Mouse (Mus musculus): Measurements from ENCODE around the gene Fars2.
"Not testable (repeated sequence)": the region's sequence is repeated elsewhere in the genome, so short reads cannot be mapped to it uniquely, and the experiment has no call there.

Fars2 gene

GRCm38 (mm10) chr13:36460473-36460872 is 343.3 kb downstream of the Fars2 start:
- no peak for ATAC-seq (ENCODE audit: low TSS enrichment)

GRCm38 (mm10) chr13:36463669-36464068 is 346.5 kb downstream of the Fars2 start:
- ATAC-seq (ENCODE audit: low TSS enrichment) = no peak

GRCm38 (mm10) chr13:36466076-36466475 is 348.9 kb downstream of the Fars2 start:
- not testable (repeated sequence) for ATAC-seq (ENCODE audit: low TSS enrichment)

- ATAC-seq (ENCODE audit: low TSS enrichment) = no peak
Measured at GRCm38 (mm10) chr13:36466515-36466921, 349.3 kb downstream of the Fars2 start.

GRCm38 (mm10) chr13:36467849-36468248 is 350.6 kb downstream of the Fars2 start:
- ATAC-seq (ENCODE audit: low TSS enrichment) = no peak

GRCm38 (mm10) chr13:36468963-36469362 is 351.8 kb downstream of the Fars2 start:
- ATAC-seq (ENCODE audit: low TSS enrichment) = no peak

- no peak for ATAC-seq (ENCODE audit: low TSS enrichment)
Measured at GRCm38 (mm10) chr13:36469412-36470125, 352.4 kb downstream of the Fars2 start.

- no peak for ATAC-seq (ENCODE audit: low TSS enrichment)
Measured at GRCm38 (mm10) chr13:36477648-36478047, 360.4 kb downstream of the Fars2 start.

- ATAC-seq (ENCODE audit: low TSS enrichment) = no peak
Measured at GRCm38 (mm10) chr13:36478243-36478642, 361.0 kb downstream of the Fars2 start.

- ATAC-seq (ENCODE audit: low TSS enrichment) = no peak
Measured at GRCm38 (mm10) chr13:36480101-36480500, 362.9 kb downstream of the Fars2 start.

- no peak for ATAC-seq (ENCODE audit: low TSS enrichment)
Measured at GRCm38 (mm10) chr13:36484391-36484790, 367.2 kb downstream of the Fars2 start.

- no peak for ATAC-seq (ENCODE audit: low TSS enrichment)
Measured at GRCm38 (mm10) chr13:36486756-36487155, 369.5 kb downstream of the Fars2 start.

- ATAC-seq (ENCODE audit: low TSS enrichment) = no peak
Measured at GRCm38 (mm10) chr13:36489365-36489764, 372.2 kb downstream of the Fars2 start.

- ATAC-seq (ENCODE audit: low TSS enrichment) = peak; percentile 20; the same call in 1 of the 2 replicates
Measured at GRCm38 (mm10) chr13:36490612-36491011, 373.4 kb downstream of the Fars2 start.

GRCm38 (mm10) chr13:36492397-36492796 is 375.2 kb downstream of the Fars2 start:
- peak; percentile 69 for ATAC-seq (ENCODE audit: low TSS enrichment)

- no peak for ATAC-seq (ENCODE audit: low TSS enrichment)
Measured at GRCm38 (mm10) chr13:36493294-36493693, 376.1 kb downstream of the Fars2 start.

- ATAC-seq (ENCODE audit: low TSS enrichment) = peak; percentile 54
Measured at GRCm38 (mm10) chr13:36493762-36494161, 376.6 kb downstream of the Fars2 start.

- no peak for ATAC-seq (ENCODE audit: low TSS enrichment)
Measured at GRCm38 (mm10) chr13:36495980-36496379, 378.8 kb downstream of the Fars2 start.

GRCm38 (mm10) chr13:36497346-36497745 is 380.1 kb downstream of the Fars2 start:
- no peak for ATAC-seq (ENCODE audit: low TSS enrichment)

GRCm38 (mm10) chr13:36500370-36500905 is 383.2 kb downstream of the Fars2 start:
- no peak for ATAC-seq (ENCODE audit: low TSS enrichment)

GRCm38 (mm10) chr13:36503551-36503950 is 386.3 kb downstream of the Fars2 start:
- peak; percentile 58 for ATAC-seq (ENCODE audit: low TSS enrichment)

GRCm38 (mm10) chr13:36503991-36504390 is 386.8 kb downstream of the Fars2 start:
- ATAC-seq (ENCODE audit: low TSS enrichment) = peak; percentile 70

- peak; percentile 34 for ATAC-seq (ENCODE audit: low TSS enrichment)
Measured at GRCm38 (mm10) chr13:36505730-36506129, 388.5 kb downstream of the Fars2 start.

- peak; percentile 72 for ATAC-seq (ENCODE audit: low TSS enrichment)
Measured at GRCm38 (mm10) chr13:36506315-36506714, 389.1 kb downstream of the Fars2 start.

Measured in frontal cortex, adult (tissue).